Mouse (Mus musculus): ENCODE results near the gene Dlgap1.

Gene Dlgap1

DNA sequence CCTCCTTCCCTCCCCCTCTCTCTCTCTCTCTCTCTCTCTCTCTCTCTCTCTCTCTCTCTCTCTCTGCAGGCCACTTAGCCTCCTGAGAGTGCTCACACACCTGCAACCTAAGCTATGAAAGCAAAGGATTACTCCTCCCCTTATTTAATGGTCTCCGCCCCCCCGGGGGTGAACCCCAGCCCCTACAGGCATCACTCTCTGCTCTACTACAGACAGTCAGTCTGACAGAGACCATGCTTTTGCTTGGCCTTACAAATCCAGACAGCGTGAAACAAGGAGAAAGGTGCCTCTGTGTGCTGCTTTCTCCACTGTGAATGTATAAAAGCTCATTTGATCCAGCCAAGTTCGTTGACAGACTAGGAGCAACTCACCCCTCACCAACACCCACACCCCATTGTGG is 497.5 kb downstream of the Dlgap1 start:
- Histone ChIP-seq H3K4me1 (replicated peaks; ENCODE audit: low read depth, low read length) (no peaks in the 10 kb centered on the region), H3K9me3 (ENCODE audit: low read length) (no peaks in the 10 kb centered on the region), H3K27me3 (ENCODE audit: insufficient read depth, low read length) (no peaks in the 10 kb centered on the region), H3K36me3 (ENCODE audit: insufficient read depth, low read length) (no peaks in the 10 kb centered on the region), H3K4me3 (replicated peaks; ENCODE audit: low read length) (no peak overlapping the region)
- no peak for TF ChIP-seq CTCF (conservative IDR thresholded peaks at IDR 0.05; ENCODE audit: low read length)
- no peak for TF ChIP-seq POU5F1 (IDR thresholded peaks at IDR 0.05; ENCODE audit: borderline replicate concordance, low read length)
- TF ChIP-seq NANOG (IDR thresholded peaks at IDR 0.05; ENCODE audit: borderline replicate concordance, low read length): no peak

GRCm38 (mm10) chr17:70470970-70471371 is 502.1 kb downstream of the Dlgap1 start:
- Histone ChIP-seq H3K4me1 (replicated peaks; ENCODE audit: low read depth, low read length) (no peaks in the 10 kb centered on the region), H3K27me3 (ENCODE audit: insufficient read depth, low read length) (no peaks in the 10 kb centered on the region), H3K36me3 (ENCODE audit: insufficient read depth, low read length) (no peaks in the 10 kb centered on the region), H3K4me3 (replicated peaks; ENCODE audit: low read length) (no peak overlapping the region), H3K9me3 (ENCODE audit: low read length) (no peaks in the 10 kb centered on the region)
- TF ChIP-seq POU5F1 (IDR thresholded peaks at IDR 0.05; ENCODE audit: borderline replicate concordance, low read length): no peak
- no peak for TF ChIP-seq NANOG (IDR thresholded peaks at IDR 0.05; ENCODE audit: borderline replicate concordance, low read length)
- TF ChIP-seq CTCF (conservative IDR thresholded peaks at IDR 0.05; ENCODE audit: low read length): no peak

DNA sequence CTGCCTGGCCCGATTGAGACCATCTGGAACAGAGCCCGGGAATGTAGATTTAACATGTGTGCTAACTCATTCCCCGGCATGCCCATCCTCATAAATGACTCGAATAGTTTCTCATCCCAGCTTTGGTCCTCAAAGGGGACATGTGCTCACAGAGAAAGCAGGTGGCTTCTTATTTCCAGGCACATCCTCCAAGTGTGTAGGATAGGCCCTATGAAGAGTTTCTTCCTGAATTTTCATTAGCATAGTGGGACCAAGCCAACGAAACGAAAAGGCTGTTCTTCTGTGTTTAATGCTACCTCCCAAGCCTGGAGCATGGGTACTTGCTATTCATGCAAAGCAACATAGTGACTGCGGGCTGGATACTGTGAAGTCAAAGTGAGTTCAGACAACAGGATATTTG is 503.3 kb downstream of the Dlgap1 start:
- Histone ChIP-seq H3K27me3 (ENCODE audit: insufficient read depth, low read length) (no peaks in the 10 kb centered on the region), H3K9me3 (ENCODE audit: low read length) (no peaks in the 10 kb centered on the region), H3K4me3 (replicated peaks; ENCODE audit: low read length) (no peak overlapping the region), H3K4me1 (replicated peaks; ENCODE audit: low read depth, low read length) (no peaks in the 10 kb centered on the region), H3K36me3 (ENCODE audit: insufficient read depth, low read length) (no peaks in the 10 kb centered on the region)
- no peak for TF ChIP-seq NANOG (IDR thresholded peaks at IDR 0.05; ENCODE audit: borderline replicate concordance, low read length)
- TF ChIP-seq POU5F1 (IDR thresholded peaks at IDR 0.05; ENCODE audit: borderline replicate concordance, low read length): no peak
- TF ChIP-seq CTCF (conservative IDR thresholded peaks at IDR 0.05; ENCODE audit: low read length): no peak

GRCm38 (mm10) chr17:70473871-70474270 is 505.0 kb downstream of the Dlgap1 start:
- no peak for TF ChIP-seq CTCF (conservative IDR thresholded peaks at IDR 0.05; ENCODE audit: low read length)
- no peak for TF ChIP-seq NANOG (IDR thresholded peaks at IDR 0.05; ENCODE audit: borderline replicate concordance, low read length)
- no peak for TF ChIP-seq POU5F1 (IDR thresholded peaks at IDR 0.05; ENCODE audit: borderline replicate concordance, low read length)
- H3K9me3 ChIP-seq (ENCODE audit: low read length): no peaks in the 10 kb centered on the region
- no peaks in the 10 kb centered on the region for H3K27me3 ChIP-seq (ENCODE audit: insufficient read depth, low read length)
- H3K36me3 ChIP-seq (ENCODE audit: insufficient read depth, low read length): no peaks in the 10 kb centered on the region
- no peaks in the 10 kb centered on the region for H3K4me1 ChIP-seq (replicated peaks; ENCODE audit: low read depth, low read length)
- H3K4me3 ChIP-seq (replicated peaks; ENCODE audit: low read length): no peak overlapping the region

DNA sequence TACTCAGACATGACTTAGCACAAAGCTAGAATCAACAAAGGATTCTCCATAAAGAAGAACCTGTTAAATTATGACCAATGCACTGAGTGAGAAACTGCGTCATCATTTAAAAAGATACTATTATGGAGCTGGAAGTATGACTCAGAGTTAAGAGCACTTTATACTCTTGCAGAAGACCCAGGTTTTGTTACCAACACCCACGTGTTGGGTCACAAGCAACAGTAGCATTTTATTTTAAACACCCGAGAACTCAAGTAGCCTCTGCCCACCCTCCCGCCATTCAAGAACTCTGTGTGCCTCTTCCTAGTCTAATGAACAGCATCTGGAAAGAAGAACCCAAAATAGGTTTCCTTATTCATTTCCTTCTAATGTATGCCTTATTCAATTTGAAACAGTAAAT is 514.8 kb downstream of the Dlgap1 start:
- no peak overlapping the region for H3K4me3 ChIP-seq (replicated peaks; ENCODE audit: low read length)
- no peaks in the 10 kb centered on the region for H3K27me3 ChIP-seq (ENCODE audit: insufficient read depth, low read length)
- no peaks in the 10 kb centered on the region for H3K36me3 ChIP-seq (ENCODE audit: insufficient read depth, low read length)
- H3K4me1 ChIP-seq (replicated peaks; ENCODE audit: low read depth, low read length): no peaks in the 10 kb centered on the region
- H3K9me3 ChIP-seq (ENCODE audit: low read length): no peaks in the 10 kb centered on the region
- no peak for TF ChIP-seq POU5F1 (IDR thresholded peaks at IDR 0.05; ENCODE audit: borderline replicate concordance, low read length)
- no peak for TF ChIP-seq NANOG (IDR thresholded peaks at IDR 0.05; ENCODE audit: borderline replicate concordance, low read length)
- no peak for TF ChIP-seq CTCF (conservative IDR thresholded peaks at IDR 0.05; ENCODE audit: low read length)

DNA sequence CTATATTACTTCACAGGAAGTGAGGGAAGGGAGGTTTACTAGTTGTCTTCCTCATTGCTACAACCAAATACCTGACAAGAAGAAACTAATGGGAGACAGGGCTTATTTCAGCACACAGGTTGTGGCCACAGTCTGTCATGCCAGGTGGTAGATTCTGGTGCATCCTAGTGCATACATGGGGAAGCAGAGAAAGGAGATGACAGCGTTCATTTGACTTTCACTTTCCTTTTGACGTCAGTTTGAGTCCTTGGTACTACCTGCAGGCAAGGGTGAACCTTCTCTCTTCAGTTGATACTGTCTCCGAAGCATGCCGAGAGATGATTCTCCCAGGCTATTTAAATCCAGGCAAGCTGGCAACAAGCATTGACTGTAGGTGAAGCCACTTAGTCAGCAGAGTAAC is 516.8 kb downstream of the Dlgap1 start:
- Histone ChIP-seq H3K4me3 (replicated peaks; ENCODE audit: low read length) (no peak overlapping the region), H3K27me3 (ENCODE audit: insufficient read depth, low read length) (no peaks in the 10 kb centered on the region), H3K9me3 (ENCODE audit: low read length) (no peaks in the 10 kb centered on the region), H3K36me3 (ENCODE audit: insufficient read depth, low read length) (no peaks in the 10 kb centered on the region), H3K4me1 (replicated peaks; ENCODE audit: low read depth, low read length) (no peaks in the 10 kb centered on the region)
- TF ChIP-seq NANOG (IDR thresholded peaks at IDR 0.05; ENCODE audit: borderline replicate concordance, low read length): no peak
- TF ChIP-seq CTCF (conservative IDR thresholded peaks at IDR 0.05; ENCODE audit: low read length): no peak
- TF ChIP-seq POU5F1 (IDR thresholded peaks at IDR 0.05; ENCODE audit: borderline replicate concordance, low read length): no peak

- no peaks in the 10 kb centered on the region for H3K4me1 ChIP-seq (replicated peaks; ENCODE audit: low read depth, low read length)
- H3K9me3 ChIP-seq (ENCODE audit: low read length): no peaks in the 10 kb centered on the region
- H3K27me3 ChIP-seq (ENCODE audit: insufficient read depth, low read length): no peaks in the 10 kb centered on the region
- TF ChIP-seq CTCF (conservative IDR thresholded peaks at IDR 0.05; ENCODE audit: low read length): no peak
- H3K36me3 ChIP-seq (ENCODE audit: insufficient read depth, low read length): no peaks in the 10 kb centered on the region
- H3K4me3 ChIP-seq (replicated peaks; ENCODE audit: low read length): no peak overlapping the region
These were observed 517.4 kb downstream of the Dlgap1 start for GRCm38 (mm10) chr17:70486259-70486658.

DNA sequence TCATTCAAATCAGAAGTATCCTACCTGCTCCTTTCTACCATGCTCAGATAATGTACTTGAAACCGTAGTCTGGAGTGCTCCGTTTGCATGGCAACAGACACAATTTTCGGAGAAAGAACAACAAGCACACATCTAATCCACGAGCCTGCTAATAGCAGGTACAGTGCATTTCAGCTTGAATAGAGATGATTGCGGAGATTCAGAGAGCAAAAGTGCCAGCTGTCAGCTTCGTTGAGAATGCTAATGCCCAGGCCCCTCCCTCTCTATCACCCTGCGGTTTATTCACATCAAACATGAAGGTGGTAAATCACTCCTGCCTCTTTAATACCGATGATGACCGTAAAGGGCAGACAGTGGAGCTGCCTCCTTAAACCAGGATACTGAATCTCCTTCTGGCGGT is 518.0 kb downstream of the Dlgap1 start:
- H3K27me3 ChIP-seq (ENCODE audit: insufficient read depth, low read length): no peaks in the 10 kb centered on the region
- no peaks in the 10 kb centered on the region for H3K4me1 ChIP-seq (replicated peaks; ENCODE audit: low read depth, low read length)
- TF ChIP-seq NANOG (IDR thresholded peaks at IDR 0.05; ENCODE audit: borderline replicate concordance, low read length) (no peak), CTCF (conservative IDR thresholded peaks at IDR 0.05; ENCODE audit: low read length) (no peak), POU5F1 (IDR thresholded peaks at IDR 0.05; ENCODE audit: borderline replicate concordance, low read length) (no peak)
- H3K9me3 ChIP-seq (ENCODE audit: low read length): no peaks in the 10 kb centered on the region
- H3K4me3 ChIP-seq (replicated peaks; ENCODE audit: low read length): no peak overlapping the region
- no peaks in the 10 kb centered on the region for H3K36me3 ChIP-seq (ENCODE audit: insufficient read depth, low read length)

DNA sequence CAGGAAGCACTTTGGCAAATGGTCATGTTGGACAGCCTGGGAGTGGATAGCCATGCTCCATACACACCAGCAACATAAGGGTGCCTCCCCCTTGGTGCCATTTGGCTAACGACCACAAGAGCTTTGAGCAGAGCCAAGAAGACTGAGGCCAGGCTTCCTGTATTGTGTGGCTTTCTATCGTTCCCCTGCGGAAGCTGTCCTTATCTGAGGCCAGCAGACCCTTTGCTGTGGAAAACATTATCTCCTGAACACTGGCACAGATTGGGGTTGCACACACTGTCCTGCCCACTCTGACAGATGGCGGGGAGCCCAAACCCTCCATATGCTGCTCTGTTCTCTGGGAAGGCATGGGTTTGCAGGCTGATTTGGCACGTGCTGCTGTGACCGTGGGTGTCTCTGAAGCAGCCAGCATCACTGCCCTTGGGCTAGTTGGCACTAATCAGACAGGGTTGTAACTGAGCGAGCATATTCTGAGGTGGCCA is 520.0 kb downstream of the Dlgap1 start:
- no peak for TF ChIP-seq CTCF (conservative IDR thresholded peaks at IDR 0.05; ENCODE audit: low read length)
- H3K4me1 ChIP-seq (replicated peaks; ENCODE audit: low read depth, low read length): no peaks in the 10 kb centered on the region
- H3K27me3 ChIP-seq (ENCODE audit: insufficient read depth, low read length): no peaks in the 10 kb centered on the region
- no peak overlapping the region for H3K4me3 ChIP-seq (replicated peaks; ENCODE audit: low read length)
- H3K9me3 ChIP-seq (ENCODE audit: low read length): no peaks in the 10 kb centered on the region
- H3K36me3 ChIP-seq (ENCODE audit: insufficient read depth, low read length): no peaks in the 10 kb centered on the region
